Comparison of ENCODE assay signal across 13 mouse cellular contexts in genomic region chr14:61603069-61603755, GRCm38 (mm10). TPM values are rescaled to one million over a fixed set of nuclear protein-coding genes. Genes with fewer than 3 reads are reported as not detected.
DNase-seq lines count a peak whose midpoint lies in the region; ATAC-seq and TF ChIP-seq lines count a peak whose summit lies in the region.
"Had no signal": no experiment of that assay in that cellular context is flagged by ENCODE, and none has a peak within 500 bp of the region (broad histone marks: within the 10 kb centered on the region; RNA-seq: fewer than 3 reads in every experiment).

No protein-coding gene starts in this region.

- H3K36me3 ChIP-seq in lung, postnatal 0 days (ENCODE audit: insufficient read depth, low read length) = no peaks in the 10 kb centered on the region
- H3K36me3 ChIP-seq in ES-Bruce4 (ENCODE audit: control insufficient read depth, insufficient read depth, low read length, poor library complexity, severe bottlenecking) (peaks cover 36% of the 10 kb centered on the region), myocyte (ENCODE audit: control insufficient read depth, insufficient read depth) (no peaks in the 10 kb centered on the region)

- no peaks in the 10 kb centered on the region for H3K79me2 ChIP-seq in myocyte (ENCODE audit: control insufficient read depth, insufficient read depth)

- TF ChIP-seq CTCF in lung, postnatal 0 days (IDR thresholded peaks at IDR 0.05) = no peak
- no peak for TF ChIP-seq CTCF in lung, adult 2 months (IDR thresholded peaks at IDR 0.05; ENCODE audit: insufficient read depth, low read length)
- no peak for TF ChIP-seq CTCF in ES-Bruce4 (IDR thresholded peaks at IDR 0.05; ENCODE audit: low read depth, low read length)

- no peak for ATAC-seq in lung, postnatal 0 days
- ATAC-seq: liver, postnatal 0 days had no signal

- DNase-seq in lung, postnatal 0 days (ENCODE audit: low spot score) = peak; percentile 25
- DNase-seq in lung, adult 2 months = no peak
- DNase-seq in R1 (ENCODE audit: low read depth, low spot score) = peak; percentile 93
- no peak for DNase-seq in layer of hippocampus, adult 11-12 months (ENCODE audit: low spot score)
- DNase-seq in cerebellum, adult 11 months = no peak
- no peak for DNase-seq in Muller cell, postnatal 12 days (ENCODE audit: inconsistent ontology term)
- DNase-seq: adrenal gland, adult 8-10 months; kidney, adult 11 months; liver, postnatal 0 days; spleen, adult 18-20 months had no signal

- no peaks in the 10 kb centered on the region for H3K27me3 ChIP-seq in lung, postnatal 0 days (replicated peaks; ENCODE audit: insufficient read depth, low read length)
- H3K27me3 ChIP-seq in ES-Bruce4 (ENCODE audit: control insufficient read depth, insufficient read depth, low read length, poor library complexity, severe bottlenecking) = no peaks in the 10 kb centered on the region
- no peaks in the 10 kb centered on the region for H3K27me3 ChIP-seq in myocyte (ENCODE audit: control insufficient read depth, insufficient read depth, insufficient read length)
- H3K27me3 ChIP-seq: megakaryocyte, embryonic 14.5 days had no signal

- H3ac ChIP-seq in myocyte (ENCODE audit: control insufficient read depth, insufficient read length) = no peak overlapping the region

- no peak overlapping the region for H3K9ac ChIP-seq in lung, postnatal 0 days (replicated peaks; ENCODE audit: low read depth)
- H3K9ac ChIP-seq in ES-Bruce4 (ENCODE audit: low read depth, poor library complexity, severe bottlenecking) = no peak overlapping the region
- H3K9ac ChIP-seq: liver, postnatal 0 days had no signal

- H3K4me1 ChIP-seq in lung, postnatal 0 days (ENCODE audit: insufficient read depth, low read depth, low read length) = peaks cover 8% of the 10 kb centered on the region; the same call in 1 of the 2 replicates
- peaks cover 5% of the 10 kb centered on the region for H3K4me1 ChIP-seq in lung, adult 2 months (ENCODE audit: control insufficient read depth, insufficient read depth, low read length)
- H3K4me1 ChIP-seq in ES-Bruce4 (ENCODE audit: control insufficient read depth, insufficient read depth, low read length) = peaks cover 5% of the 10 kb centered on the region

- no peaks in the 10 kb centered on the region for H3K9me3 ChIP-seq in lung, postnatal 0 days (ENCODE audit: low read length)
- no peaks in the 10 kb centered on the region for H3K9me3 ChIP-seq in ES-Bruce4 (replicated peaks; ENCODE audit: control insufficient read depth, insufficient read depth, low read length, poor library complexity, severe bottlenecking)
- H3K9me3 ChIP-seq: megakaryocyte, embryonic 14.5 days had no signal

- H3K27ac ChIP-seq in lung, postnatal 0 days (ENCODE audit: low read length) = no peak overlapping the region
- peak overlapping the region; percentile 68 for H3K27ac ChIP-seq in ES-Bruce4 (ENCODE audit: insufficient read depth, low read length)

- TF ChIP-seq EP300 in lung, postnatal 0 days (IDR thresholded peaks at IDR 0.05) = no peak
- peak; percentile 90 for TF ChIP-seq EP300 in ES-Bruce4 (IDR thresholded peaks at IDR 0.05; ENCODE audit: insufficient read depth, low read depth, low read length)

- no peak for TF ChIP-seq POLR2A in lung, adult 2 months (IDR thresholded peaks at IDR 0.05; ENCODE audit: borderline replicate concordance, extremely low read depth, low read depth, low read length)
- TF ChIP-seq POLR2A in ES-Bruce4 (IDR thresholded peaks at IDR 0.05; ENCODE audit: insufficient read depth, low read length) (no peak), myocyte (IDR thresholded peaks at IDR 0.05; ENCODE audit: insufficient read length, low read depth) (no peak)

- H3K4me2 ChIP-seq in lung, postnatal 0 days (replicated peaks; ENCODE audit: low read depth, low read length) = no peak overlapping the region
- peak overlapping the region; percentile 50 for H3K4me2 ChIP-seq in myocyte (ENCODE audit: low read depth)

- WGBS in lung, postnatal 0 days = 80% methylated on average over 8 of the region's 8 CpGs
- 78% methylated on average over 8 of the region's 8 CpGs for WGBS in lung, adult 2 months

- H3K4me3 ChIP-seq in lung, postnatal 0 days (ENCODE audit: low read depth, low read length) = no peak overlapping the region
- H3K4me3 ChIP-seq in lung, adult 2 months (replicated peaks; ENCODE audit: extremely low read depth, low read depth, low read length) = no peak overlapping the region
- no peak overlapping the region for H3K4me3 ChIP-seq in ES-Bruce4 (ENCODE audit: low read depth, low read length)
- no peak overlapping the region for H3K4me3 ChIP-seq in myocyte
- H3K4me3 ChIP-seq: megakaryocyte, embryonic 14.5 days had no signal

TF ChIP-seq in myocyte, 11 proteins besides CTCF, POLR2A, EP300 and RAD21:
- TF ChIP-seq TCF12 (IDR thresholded peaks at IDR 0.05; ENCODE audit: insufficient read depth, poor library complexity, severe bottlenecking) (no peak), MYOG (IDR thresholded peaks at IDR 0.05; ENCODE audit: control insufficient read depth in 1 of 3, insufficient read depth in 1 of 3, insufficient read length in 2 of 3, low read depth in 2 of 3) (peak in 2 of 3 experiments; percentile 54 to 68), E2F4 (IDR thresholded peaks at IDR 0.05; ENCODE audit: insufficient read depth) (no peak), POLR2AphosphoS2 (IDR thresholded peaks at IDR 0.05; ENCODE audit: insufficient read length, low read depth) (no peak), MAX (IDR thresholded peaks at IDR 0.05; ENCODE audit: low read depth) (no peak), USF1 (IDR thresholded peaks at IDR 0.05; ENCODE audit: low read depth) (peak; percentile 93), MYOD1 (IDR thresholded peaks at IDR 0.05; ENCODE audit: control insufficient read depth in 1 of 3, insufficient read length in 2 of 3, low read depth in 2 of 3) (peak; percentile 61 to 84 (median 73)), SRF (IDR thresholded peaks at IDR 0.05; ENCODE audit: control insufficient read depth, insufficient read length, low read depth) (no peak), CEBPB (IDR thresholded peaks at IDR 0.05; ENCODE audit: insufficient read depth, poor library complexity, severe bottlenecking) (no peak), TCF3 (IDR thresholded peaks at IDR 0.05; ENCODE audit: insufficient read length, low read depth) (no peak), REST (IDR thresholded peaks at IDR 0.05; ENCODE audit: insufficient read depth, insufficient read length) (no peak)

RNA-seq across cellular contexts. Expression of gene Kcnrg, which starts 4.0 kb away (rescaled TPM):
- 7.6 and 12.1 TPM in 2 replicates for polyA plus RNA-seq in lung, postnatal 0 days (2015; fragmentation: Nextera tagmentation; extraction: Ambion mirVana)
- polyA plus RNA-seq in lung, adult 2 months (2012; rRNA removed) = 3.0 and 4.9 TPM in 2 replicates
- polyA plus RNA-seq in ES-Bruce4 (2011; ENCODE audit: insufficient read depth, insufficient read length, low read depth, missing spikeins) (0.57 TPM in 1 of 2 replicates, not detected in the other), myocyte (2012; fragmentation: generic; extraction: Trizol) (0.16 TPM)

RNA-seq across cellular contexts. Expression of gene Trim13, which starts 5.2 kb away (rescaled TPM):
- polyA plus RNA-seq in lung, postnatal 0 days (2015; fragmentation: Nextera tagmentation; extraction: Ambion mirVana) = 23.4 and 24.4 TPM in 2 replicates
- polyA plus RNA-seq in lung, adult 2 months (2012; rRNA removed) = 2.5 and 4.7 TPM in 2 replicates
- 48.2 and 54.6 TPM in 2 replicates for polyA plus RNA-seq in ES-Bruce4 (2011; ENCODE audit: insufficient read depth, insufficient read length, low read depth, missing spikeins)
- 6.7 TPM for polyA plus RNA-seq in myocyte (2012; fragmentation: generic; extraction: Trizol)

RNA-seq across cellular contexts. Expression of gene Spryd7, which starts 46.5 kb away (rescaled TPM):
- polyA plus RNA-seq in lung, postnatal 0 days (2015; fragmentation: Nextera tagmentation; extraction: Ambion mirVana) = 21.6 and 21.7 TPM in 2 replicates
- 7.8 and 11.8 TPM in 2 replicates for polyA plus RNA-seq in lung, adult 2 months (2012; rRNA removed)
- 16.2 and 17.7 TPM in 2 replicates for polyA plus RNA-seq in ES-Bruce4 (2011; ENCODE audit: insufficient read depth, insufficient read length, low read depth, missing spikeins)
- polyA plus RNA-seq in myocyte (2012; fragmentation: generic; extraction: Trizol) = 8.7 TPM

Comparison
In these comparisons a context has a peak if more than half of its experiments do, and no peak if none do; other contexts are left out.
1. DNase-seq: peak in lung, postnatal 0 days (single experiment) and R1 (single experiment); none in lung, adult 2 months (single experiment), layer of hippocampus, adult 11-12 months (single experiment), cerebellum, adult 11 months (single experiment) and Muller cell, postnatal 12 days (single experiment).